Mouse (Mus musculus) small intestine, adult 2 months (tissue): ENCODE results near the gene Taf1c.

Experiments
- CTCF ChIP-seq: fragments of 200-500 bp; IDR thresholded peaks from 2 replicates; pipeline ENCODE4 v1.5.1; 2012; ENCODE audit warnings: low read depth, mild to moderate bottlenecking, control low read depth, inconsistent platforms, low read length, moderate library complexity, mixed read lengths; ENCODE audit not compliant: insufficient replicate concordance, insufficient read length; ENCODE audit errors: extremely low read depth
- POLR2A ChIP-seq: fragments of 200-500 bp; IDR thresholded peaks from 2 replicates; pipeline ENCODE4 v1.6.1; 2012; ENCODE audit warnings: low read depth, mild to moderate bottlenecking, control low read depth, inconsistent platforms, low read length, moderate library complexity

GRCm38 (mm10) chr8:119548560-119549113 is 56.4 kb downstream of the Taf1c start:
- TF ChIP-seq CTCF (no peak), POLR2A (no peak)
